Mouse (Mus musculus): ENCODE data around the gene Ecpas. TPM values are rescaled to one million over a fixed set of nuclear protein-coding genes. Genes with fewer than 3 reads are reported as not detected.

Ecpas gene
- polyA plus RNA-seq (2014; fragmentation: Illumina TruSeq; extraction: RNeasy Lipid Tissue Mini Kit (QIAGEN cat#74804); ENCODE audit: low read depth, low replicate concordance), result 73.9 TPM

DNA sequence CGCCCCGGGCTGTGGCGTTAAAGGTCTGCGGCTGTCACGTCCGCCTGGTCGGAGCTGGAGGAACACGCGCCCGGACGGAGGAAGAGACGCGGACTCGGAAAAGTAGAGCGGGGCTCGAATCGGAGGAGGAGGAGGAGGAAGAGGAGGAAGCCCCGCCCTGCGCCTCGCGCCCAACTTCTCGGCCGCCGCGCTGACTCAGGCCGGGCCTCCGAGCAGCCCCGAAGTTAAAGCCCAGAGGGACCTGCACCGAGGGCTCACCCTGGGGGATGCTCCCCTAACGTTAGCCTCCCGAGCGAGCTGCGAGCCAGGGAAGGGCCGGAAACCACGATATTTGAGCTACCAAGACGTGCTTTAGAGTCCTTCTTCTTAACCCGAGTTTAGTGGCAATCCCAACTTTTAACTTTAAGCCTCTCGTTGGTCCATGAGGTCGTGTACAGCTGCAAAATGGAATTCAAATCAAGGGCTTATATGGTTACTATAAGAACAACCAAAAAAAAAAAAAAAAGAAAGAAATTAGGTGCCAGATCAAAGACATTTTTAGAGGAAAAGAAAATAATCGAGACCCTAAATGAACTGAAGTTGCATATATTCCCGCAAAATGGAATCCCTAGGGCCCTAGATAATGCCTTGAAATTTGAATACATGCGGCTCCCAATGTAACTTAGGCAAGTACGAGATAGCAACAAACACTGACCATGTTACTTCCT, at the start of gene Ecpas:
Gene Ecpas (minus strand): TSS at position 121 of the 707 bp plus-strand sequence.

DNA sequence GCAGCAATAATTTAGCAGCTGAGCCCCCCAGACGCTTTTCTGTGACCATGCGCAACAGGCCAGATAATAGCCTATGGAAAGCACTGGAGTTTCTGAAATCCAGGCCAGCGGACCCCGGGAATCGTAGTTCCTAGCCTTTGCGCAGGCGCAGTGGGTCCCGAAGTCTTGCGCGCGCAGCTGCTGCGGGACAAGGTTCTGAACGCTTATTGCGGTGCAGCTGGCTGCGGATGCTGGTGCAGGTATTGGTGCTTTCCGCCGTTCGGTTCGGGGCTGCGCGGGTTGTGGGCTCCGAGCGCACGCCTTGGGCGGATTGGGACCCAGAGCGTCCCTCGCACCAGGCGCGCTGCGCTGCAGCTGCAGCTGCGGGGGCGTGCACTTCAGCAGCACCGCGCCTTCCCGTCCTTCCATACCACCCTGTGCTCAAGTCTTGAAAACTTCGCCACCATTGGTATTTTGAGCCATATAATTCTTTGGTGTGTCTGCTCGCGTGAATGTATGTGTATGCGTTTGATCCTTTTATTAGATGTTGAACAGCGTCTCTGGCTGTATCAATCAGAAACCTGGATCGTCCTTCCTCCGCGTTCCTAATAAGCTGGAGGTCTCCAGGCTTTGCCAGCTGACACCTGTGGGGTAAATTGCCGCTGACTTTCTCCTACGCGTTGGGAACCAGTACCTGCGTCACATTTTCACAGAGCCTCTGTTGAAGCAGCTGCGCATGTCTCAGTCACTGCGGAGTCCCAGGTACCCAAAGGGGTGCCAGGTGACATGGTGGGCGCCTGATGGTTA, 31.1 kb upstream of the Ecpas start, which contains the start of gene Zkscan16:
Gene Zkscan16 (plus strand): TSS at position 209 of the 786 bp plus-strand sequence.

DNA sequence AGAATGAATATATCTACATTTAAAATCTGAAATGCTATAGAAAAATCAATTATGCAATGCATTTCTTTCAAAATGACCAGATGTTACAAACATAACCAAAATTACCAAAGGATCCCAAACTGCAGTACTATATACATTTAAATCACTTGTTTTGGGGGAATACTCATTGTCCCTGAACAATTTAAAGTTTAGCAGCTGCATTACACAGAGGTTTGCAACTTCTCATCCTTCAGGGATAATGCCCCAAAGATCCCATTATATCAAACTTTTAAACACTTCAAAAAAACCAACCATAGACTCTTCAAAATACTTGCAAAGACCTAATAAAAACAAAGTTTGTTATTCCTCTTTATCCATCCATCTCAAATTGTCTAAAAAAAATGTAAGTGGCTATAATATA, 124.9 kb downstream of the Ecpas start, which contains the start of gene Olfr267:
Gene Olfr267 (minus strand): TSS at position 101 of the 400 bp plus-strand sequence.

Other genes with a start within 250 kb of the Ecpas start
- gene Olfr267, start 125.0 kb downstream of the Ecpas start, polyA plus RNA-seq (2014; fragmentation: Illumina TruSeq; extraction: RNeasy Lipid Tissue Mini Kit (QIAGEN cat#74804); ENCODE audit: low read depth, low replicate concordance), result not detected
- not detected for gene Zkscan16, start 30.9 kb upstream of the Ecpas start, polyA plus RNA-seq (2014; fragmentation: Illumina TruSeq; extraction: RNeasy Lipid Tissue Mini Kit (QIAGEN cat#74804); ENCODE audit: low read depth, low replicate concordance)
- 1.3 TPM for gene Ptgr1, start 74.4 kb upstream of the Ecpas start, polyA plus RNA-seq (2014; fragmentation: Illumina TruSeq; extraction: RNeasy Lipid Tissue Mini Kit (QIAGEN cat#74804); ENCODE audit: low read depth, low replicate concordance)
- 47.1 TPM for gene Dnajc25, start 82.3 kb upstream of the Ecpas start, polyA plus RNA-seq (2014; fragmentation: Illumina TruSeq; extraction: RNeasy Lipid Tissue Mini Kit (QIAGEN cat#74804); ENCODE audit: low read depth, low replicate concordance)
- not detected for gene Gm20503, start 90.5 kb upstream of the Ecpas start, polyA plus RNA-seq (2014; fragmentation: Illumina TruSeq; extraction: RNeasy Lipid Tissue Mini Kit (QIAGEN cat#74804); ENCODE audit: low read depth, low replicate concordance)
- 27.4 TPM for gene Gng10, start 122.3 kb upstream of the Ecpas start, polyA plus RNA-seq (2014; fragmentation: Illumina TruSeq; extraction: RNeasy Lipid Tissue Mini Kit (QIAGEN cat#74804); ENCODE audit: low read depth, low replicate concordance)
- not detected for gene AI481877, start 226.2 kb upstream of the Ecpas start, polyA plus RNA-seq (2014; fragmentation: Illumina TruSeq; extraction: RNeasy Lipid Tissue Mini Kit (QIAGEN cat#74804); ENCODE audit: low read depth, low replicate concordance)